Mouse (Mus musculus): ENCODE results near the gene Aqp8.

Gene Aqp8

DNA sequence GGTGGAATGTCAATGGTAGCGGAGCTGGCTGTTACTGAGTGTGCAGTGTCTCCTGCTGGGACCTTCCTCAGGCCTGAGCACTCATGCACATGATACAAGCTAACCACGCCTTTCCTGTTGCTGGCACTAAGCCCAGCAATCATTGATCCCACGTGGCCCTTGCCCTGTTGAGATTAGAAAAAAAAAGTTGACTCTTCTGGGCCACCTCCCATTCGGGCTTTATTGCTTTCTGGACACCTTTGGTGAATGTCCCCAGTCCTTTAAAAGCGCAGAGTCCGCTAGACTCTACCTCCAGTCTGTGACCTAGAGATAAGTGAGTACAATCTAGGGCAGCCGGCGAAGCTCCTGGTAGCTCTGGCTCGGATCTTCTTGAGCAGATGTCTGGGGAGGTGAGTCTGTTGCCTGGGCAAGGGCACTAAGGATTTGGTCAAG is at the start of gene Aqp8:
Aqp8 (plus strand) TSS at position 222 of the 432 bp plus-strand sequence.
- DNase-seq (ENCODE audit: low read depth): no peak

DNA sequence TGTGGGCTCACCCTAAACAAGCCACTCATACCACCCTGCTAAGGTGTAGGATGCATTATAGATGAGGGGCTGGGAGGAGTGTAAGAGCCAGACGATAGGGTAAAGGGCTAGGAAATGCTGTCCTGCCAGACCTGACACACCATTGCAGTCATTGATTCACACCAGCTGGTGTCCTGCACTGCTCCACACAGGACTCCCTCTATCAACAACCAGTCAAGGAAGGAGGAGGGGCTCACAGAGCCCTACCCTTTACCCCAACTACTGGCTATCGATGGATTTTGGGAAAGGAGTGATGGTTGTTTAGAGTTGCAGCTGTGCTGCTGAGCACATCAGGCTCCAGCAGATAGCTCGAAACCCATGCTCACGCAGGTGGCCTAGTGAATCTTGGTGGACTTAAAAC is 45.3 kb upstream of the Aqp8 start:
- no peak for DNase-seq (ENCODE audit: low read depth)

DNA sequence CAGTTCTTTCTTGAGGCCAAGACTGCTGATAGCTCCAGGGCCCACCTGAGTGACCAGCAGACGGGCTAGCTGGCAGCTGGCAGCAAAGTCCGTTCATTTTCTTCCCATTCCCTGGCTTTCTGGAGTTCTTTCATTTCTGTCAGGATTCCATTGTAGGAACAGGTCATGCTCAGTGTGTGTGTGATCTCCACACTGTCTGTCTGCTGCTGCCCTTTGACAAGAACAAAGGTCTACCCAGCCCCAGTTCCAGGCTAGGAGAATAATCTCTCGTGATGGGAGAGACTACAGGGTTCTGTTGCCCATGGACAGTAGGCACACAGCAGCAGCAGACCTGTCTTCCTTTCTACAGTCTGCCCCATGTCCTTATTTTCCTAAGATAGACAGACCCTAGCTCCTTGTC is 44.4 kb upstream of the Aqp8 start:
- no peak for DNase-seq (ENCODE audit: low read depth)

DNA sequence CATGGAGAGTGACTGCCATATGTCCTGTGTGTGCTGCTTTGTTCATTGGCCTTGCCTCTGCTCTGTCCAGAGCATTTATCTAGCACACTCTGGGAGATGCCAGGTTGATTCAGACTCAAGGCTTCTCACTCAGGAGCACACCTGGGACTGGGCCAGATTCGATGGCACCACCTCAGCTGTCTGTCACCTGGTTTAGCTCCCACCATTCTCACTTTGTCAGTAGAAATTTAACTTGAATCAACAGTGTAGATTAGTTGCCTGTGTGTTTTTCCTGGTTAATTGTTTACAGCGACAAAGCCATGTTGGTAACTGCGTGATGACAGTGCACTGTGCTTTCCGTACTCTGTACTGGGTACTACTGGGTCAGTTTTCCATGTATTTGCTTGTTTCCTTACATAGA is 42.1 kb upstream of the Aqp8 start:
- DNase-seq (ENCODE audit: low read depth): no peak

DNA sequence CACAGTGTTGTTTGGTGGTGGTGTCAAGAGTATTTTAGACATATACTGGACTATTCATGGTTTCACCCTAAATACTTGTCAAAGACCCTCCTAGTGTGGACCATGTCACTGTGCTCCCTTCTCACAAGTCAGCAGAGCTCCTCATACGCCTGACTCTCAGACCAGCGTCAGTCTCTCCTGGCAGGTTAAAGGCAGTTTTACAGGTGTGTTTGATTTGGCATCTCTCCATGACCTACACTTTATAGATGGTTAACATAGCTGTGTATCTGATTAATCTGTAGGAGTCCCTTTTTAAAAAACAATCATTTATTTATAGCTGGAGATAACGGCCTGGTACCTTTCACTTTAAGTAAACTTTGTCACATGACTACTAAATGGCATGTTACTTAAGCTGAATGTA is 40.1 kb upstream of the Aqp8 start:
- no peak for DNase-seq (ENCODE audit: low read depth)

DNA sequence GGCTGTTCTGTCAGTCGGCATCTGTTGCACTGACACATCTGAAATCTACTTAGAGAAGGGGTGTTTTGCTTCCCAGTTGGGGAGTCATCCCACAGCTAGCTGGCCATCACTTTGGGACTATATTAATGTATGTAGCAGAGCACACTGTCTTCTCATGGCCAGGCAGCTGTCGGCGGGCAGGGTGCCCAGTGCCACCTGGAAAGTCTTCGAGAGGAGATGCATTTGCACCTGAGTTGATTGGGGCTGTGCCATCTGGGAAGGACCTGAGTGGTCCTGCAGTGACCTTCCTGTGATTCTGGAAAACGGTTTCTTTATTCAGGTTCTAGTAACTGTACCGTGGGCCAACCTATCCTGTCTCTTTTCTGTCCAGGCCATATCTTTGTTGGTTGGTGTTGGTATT is 37.8 kb upstream of the Aqp8 start:
- DNase-seq (ENCODE audit: low read depth): no peak

DNA sequence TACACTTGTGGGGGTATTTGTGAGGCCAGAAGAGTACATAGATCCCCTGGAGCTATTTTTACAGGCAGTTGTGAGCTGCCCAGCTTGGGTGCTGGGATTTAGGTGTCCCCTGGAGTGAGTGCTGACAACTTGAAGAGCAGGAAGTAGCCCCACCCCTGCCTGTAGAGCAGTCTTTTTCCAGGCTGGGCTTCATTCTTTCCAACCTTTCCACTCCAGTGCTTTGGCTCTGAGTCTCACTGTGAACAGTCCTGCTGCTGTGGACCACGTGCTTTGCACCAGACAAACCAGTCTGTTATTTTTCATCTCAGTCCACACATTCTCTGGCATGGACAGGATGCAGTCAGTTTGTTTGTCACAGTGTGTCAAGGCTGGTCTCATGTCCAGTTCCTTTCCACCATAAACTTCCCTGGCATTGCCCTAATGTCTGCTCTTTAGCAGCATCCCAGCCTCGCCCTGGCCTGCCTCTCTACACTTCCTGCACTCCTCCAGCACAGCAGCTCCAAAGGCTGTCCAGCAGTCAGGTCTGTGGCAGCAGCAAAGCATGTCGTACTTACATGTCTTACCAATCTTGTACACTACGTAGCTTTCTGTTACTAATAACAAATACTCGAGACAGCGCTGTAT is 36.8 kb upstream of the Aqp8 start:
- no peak for DNase-seq (ENCODE audit: low read depth)

DNA sequence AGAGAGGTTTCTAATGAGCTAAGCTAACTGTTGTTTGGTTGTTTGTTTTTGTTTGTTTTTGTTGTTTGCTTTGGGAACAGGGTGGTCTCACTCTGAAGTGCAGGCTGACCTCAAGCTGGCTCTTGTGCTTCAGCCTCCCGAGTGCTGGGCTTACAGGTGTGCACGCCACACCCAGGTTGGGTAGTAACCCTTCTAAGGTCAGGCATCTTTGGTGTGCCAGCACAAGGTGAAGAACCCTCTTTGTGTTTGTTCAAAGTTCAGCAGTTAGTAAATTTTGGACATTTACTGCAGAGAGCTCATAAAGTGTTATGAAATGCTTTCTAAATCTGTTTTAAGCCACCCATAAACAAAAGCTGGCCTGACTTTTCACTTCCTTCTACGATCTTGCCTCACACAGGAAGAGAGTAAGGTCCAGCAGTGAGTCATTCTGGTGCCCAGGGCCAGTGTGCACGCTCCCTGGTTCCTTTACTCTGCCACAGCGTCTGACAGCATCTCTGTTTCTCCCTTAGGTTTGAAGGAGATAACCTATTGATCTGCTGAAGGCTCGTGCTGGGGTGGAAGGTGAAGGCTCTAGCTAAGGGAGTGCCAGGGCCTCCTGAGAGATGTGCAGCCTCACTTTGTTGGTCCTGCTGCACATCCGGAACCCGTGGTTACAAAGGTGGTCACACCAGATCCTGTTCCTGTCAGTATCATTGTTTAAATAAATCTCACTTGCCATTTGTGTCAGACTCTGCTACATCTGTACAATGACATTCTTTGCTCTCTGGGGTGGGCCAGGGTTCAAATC is 32.3 kb upstream of the Aqp8 start:
- DNase-seq (ENCODE audit: low read depth): no peak

DNA sequence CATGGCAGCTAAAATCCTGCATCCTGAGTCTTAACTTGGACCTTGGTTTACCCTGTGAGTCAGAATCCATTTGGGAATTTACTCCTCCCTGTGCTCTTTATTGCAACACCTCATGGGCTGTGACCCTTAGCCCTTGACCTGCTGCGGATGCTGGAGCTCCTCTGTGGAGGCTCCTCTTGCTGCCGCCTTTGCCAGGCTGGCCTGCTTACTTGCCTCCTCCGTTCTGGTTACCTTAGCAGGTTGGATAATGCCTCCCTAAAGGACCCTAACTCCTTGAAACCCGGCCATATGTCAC is 31.7 kb upstream of the Aqp8 start:
- no peak for DNase-seq (ENCODE audit: low read depth)

DNA sequence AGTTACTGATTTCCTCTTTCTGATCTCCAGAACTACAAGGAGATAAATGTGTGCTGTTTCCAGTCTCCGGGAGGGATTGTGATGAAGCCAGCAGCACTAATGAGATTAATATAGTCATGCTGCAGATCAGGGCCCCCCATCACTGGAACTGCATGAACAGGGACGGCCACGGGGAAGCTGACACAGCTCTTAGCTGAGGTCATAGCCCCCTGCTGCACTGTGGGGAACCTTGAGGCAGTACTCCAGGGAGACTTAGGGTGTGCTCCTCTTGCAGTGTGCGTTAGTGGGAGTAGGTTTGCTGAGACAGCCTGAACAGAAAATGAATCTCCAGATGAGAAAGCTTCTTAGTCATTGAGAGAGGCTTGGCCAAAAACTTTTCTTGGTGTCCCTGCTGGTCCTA is 30.9 kb upstream of the Aqp8 start:
- no peak for DNase-seq (ENCODE audit: low read depth)

DNA sequence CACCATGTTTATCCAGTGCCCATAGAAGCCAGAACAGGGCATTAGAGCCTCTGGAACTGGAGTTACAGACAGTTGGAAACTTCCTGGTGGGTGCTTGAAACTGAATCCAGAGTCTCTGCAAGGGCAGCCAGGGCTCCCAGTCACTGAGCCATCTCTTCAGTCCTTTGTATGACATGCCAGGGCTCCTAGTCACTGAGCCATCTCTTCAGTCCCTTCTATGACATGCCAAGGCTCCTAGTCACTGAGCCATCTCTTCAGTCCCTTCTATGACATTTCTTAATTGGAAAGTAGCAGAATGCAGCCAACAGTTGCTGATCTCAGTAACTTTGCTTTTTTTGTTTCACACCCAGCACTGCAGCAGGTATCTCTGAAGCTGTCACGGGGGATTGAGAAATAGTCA is 20.0 kb upstream of the Aqp8 start:
- DNase-seq (ENCODE audit: low read depth): no peak

DNA sequence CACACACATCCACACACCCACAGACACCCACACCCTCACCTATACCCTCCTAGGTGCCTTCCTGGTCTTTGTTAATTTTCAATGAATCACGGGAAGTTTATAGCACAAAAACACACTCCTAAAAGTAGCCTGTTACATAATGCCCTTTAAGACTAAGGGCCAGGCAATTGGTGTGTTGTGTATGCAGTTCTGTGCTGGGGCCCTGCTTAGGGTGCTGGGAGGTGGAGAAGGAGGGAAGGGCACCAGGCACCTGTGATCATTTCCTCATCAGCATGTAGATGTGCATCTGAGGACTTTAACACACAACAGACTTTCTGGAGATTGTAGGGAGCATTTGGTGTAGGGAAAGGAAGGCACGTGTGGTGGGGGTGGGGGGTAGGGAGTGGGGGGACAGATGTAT is 13.3 kb upstream of the Aqp8 start:
- no peak for DNase-seq (ENCODE audit: low read depth)

DNA sequence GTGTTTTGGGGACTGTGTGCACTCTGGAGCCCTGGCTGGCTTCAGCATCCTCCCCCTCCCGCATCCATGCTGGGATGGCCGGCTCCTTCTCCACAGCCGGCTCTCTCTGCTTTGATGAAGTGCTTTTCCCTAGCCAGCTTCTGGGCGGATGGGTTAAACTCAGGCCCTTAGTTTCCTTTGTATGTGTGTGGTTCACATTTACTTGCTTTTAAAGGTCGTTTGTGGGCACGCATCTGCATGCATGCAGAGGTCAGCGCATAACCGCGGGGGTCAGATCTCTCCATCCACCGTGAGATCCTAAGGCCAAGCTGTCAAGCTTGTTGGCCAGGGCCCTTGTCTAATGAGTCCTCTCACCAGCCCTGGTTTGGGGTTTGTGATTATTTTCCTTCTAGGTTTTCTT is 12.4 kb upstream of the Aqp8 start:
- no peak for DNase-seq (ENCODE audit: low read depth)

DNA sequence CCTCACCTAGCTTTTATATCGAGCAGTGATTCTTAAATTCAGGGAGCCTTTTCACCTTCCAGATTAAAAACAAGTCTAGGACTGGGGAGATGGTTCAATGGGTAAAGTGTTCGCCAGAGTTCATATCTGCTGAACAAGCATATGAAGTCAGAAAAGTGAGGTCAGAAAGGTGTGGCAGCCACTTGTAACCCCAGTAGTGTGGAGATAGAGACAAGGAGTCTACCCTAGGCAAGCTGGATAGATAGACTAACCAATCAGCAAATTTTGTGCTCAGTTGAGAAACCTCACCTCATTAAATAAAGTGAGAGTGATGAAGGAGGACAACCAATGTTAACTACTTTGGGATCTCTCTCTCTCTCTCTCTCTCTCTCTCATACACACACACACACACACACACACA is 11.6 kb upstream of the Aqp8 start:
- DNase-seq (ENCODE audit: low read depth): no peak

DNA sequence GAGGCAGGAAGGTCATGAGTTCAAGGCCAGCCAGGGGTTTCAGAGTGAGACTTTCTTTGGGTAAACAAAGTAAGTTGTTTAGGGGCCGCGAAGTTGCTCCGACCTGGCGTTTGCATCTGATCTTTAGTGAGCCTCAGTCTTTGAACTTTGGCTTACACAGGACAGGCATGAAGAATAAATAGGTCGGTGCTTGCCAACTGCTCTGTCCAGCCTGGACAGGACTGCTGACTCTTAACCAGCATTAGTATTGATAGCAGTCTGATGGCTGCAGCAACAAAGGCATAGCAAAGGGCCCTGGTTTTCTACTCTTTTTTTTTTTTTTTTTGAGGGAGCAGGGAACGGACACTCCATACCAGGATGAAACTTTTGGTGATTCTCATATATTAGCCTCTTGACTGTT is 9.5 kb upstream of the Aqp8 start:
- no peak for DNase-seq (ENCODE audit: low read depth)

DNA sequence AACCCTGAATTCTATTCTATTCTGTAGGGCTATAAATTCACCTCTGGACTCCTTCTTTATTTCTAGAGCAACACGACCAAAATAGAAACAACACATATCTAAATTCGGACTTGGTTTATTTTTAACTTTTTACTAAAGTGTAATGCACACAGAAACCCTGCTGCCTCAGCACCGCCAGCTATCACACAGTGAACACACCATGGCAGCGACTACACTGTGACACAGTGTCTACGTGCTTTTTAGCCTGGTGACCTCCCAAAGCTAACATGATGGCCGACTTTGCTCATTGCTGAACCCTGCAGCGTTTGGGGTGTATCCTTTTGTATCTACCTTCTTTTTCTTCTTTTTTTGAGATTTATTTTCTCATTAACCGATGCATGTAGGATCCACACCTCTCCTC is 9.0 kb upstream of the Aqp8 start:
- DNase-seq (ENCODE audit: low read depth): no peak

DNA sequence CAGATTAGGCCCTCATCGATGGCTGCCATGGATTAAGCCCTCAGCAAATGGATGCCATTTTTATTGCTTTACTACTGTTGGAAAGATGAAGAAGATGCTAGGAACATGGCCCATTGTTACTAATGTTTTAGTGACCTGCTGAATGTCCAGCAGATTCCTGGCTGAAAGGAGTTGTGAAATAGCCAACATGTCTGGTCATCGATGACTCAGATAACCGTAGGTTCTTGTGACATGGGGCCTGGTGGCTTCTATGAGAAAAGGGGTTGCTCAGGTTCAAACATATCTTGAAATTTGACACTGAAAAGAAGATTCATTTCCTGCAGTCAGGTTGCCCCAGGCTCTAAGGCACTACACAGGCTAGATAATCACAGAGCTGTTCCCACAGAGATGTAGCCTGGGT is 7.0 kb upstream of the Aqp8 start:
- DNase-seq (ENCODE audit: low read depth): no peak

DNA sequence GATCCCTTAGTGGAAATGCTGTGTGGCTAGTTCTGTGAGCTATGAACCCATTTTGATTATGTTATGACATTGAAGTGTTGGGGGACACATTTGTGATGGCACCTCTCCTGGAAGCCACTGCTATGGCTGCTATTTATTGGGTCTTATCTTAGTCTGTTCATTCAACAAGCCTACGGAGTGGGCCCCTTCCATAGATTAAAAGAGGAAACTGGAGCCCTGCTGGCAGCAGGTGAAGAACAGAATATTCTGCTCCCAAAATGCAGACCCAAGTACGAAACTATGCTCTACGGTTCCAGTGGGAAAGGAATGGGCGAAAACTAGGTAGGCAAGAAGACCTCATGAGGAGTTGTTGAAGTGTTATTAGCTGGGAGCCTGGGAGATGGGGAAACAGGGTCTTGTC is 3.8 kb upstream of the Aqp8 start:
- DNase-seq (ENCODE audit: low read depth): no peak

DNA sequence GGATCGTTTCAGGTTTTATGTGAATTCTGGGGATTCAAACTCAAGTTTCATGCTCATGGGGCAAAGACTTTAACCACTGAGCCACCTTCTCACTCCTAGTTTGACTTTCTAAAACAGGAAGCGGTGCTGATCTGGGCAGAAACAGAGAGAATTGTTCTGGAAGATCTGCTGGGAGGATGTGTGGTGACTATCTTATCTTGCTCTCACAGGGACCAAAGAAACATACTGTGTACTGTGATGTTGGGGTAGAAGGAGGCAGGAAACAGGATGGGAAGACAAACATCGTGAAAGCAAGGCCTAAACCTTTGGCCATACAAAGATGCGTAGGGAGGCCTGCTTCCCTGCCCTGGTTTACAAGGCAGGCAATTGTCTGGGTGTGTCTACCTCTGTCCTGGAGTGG is 2.8 kb upstream of the Aqp8 start:
- no peak for DNase-seq (ENCODE audit: low read depth)

DNA sequence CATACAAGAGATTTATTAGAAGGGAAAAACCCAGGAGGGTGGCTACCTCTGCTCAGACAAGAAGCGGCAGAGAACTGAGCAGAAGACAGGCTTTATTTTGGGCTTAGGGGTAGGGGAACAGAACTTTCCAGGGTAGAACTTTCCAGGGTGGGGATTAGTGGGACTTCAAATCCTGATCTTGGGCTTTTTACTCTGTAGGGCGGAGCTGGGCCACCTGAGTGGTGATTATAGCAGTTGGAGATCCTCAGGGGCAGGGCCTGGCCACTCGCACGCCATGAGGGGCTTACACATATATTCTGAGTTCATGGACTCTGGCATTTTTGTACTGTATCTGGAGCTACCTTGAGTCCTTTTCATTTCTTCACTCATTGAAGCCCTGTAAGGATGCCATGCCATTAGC is 775 bp upstream of the Aqp8 start:
- no peak for DNase-seq (ENCODE audit: low read depth)

DNA sequence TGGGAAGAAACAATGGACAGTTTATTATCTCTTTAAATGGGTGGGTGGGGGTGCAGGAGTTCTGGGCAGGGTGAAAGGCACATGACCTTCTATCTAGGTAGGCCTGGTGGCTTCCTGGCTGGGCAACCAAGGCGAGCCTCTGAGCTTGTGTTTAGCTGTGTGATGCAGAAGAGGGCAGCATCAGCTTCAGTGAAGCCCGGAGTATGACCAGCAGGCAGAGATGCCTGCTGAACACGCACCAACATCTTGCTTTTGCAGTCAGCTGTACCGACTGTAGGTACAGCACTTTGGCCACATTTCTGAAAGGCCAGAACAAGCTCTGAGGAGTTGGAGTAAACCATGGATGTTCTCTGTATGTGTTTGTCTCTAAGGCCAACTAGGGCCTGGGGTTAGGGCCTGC is 1.5 kb downstream of the Aqp8 start:
- no peak for DNase-seq (ENCODE audit: low read depth)

DNA sequence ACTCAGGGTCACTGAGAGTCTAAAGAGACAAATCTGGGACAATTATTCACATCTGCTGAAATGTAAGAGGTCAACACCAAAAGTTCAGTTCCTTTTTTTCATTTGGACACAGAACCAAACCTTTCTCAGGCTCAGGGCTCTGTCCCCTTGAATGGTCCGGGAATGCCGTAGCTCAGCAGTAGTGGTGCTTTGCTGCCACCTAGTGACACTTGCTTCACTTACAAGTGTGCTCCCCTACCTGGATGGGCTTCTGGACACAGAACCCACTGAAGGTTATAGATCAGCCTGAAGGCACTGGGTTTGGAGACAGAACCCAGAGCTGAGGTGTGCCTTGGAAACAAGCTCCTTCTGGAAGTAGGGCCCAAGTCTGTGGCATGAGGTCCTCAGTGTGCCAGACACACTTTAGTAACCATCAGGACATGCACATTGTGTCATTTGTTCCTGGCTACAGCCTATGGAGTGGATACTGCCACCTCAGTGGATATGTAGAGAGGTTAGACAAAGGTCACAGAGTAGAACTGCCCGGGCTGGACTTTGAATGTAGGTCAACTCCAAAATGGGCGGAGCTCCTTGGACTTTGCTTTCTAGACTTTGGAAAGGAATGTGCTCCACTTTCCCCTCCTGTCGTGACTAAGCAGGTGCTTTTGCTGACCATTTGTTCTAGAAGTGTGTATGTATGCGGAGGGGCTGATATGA is 3.7 kb downstream of the Aqp8 start:
- DNase-seq (ENCODE audit: low read depth): peak; percentile 59

DNA sequence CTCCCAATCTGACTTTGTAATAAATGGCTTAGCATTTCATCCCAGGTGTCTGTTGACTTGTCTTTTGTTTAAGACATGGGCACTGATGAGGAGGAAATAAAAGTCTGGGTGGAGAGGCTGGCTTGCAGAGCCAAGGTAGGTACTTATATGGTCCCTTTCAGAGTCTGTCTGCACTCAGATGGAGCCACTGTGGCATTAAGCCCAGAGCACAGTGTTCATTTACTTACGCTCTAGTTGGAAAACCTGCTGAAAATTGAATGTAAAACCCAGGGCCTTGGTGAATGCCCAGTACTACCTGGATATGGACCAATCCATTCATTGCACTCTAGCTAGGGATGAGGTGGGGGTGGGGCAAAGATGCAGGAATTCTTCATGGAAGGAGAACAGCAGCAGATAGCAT is 5.9 kb downstream of the Aqp8 start:
- DNase-seq (ENCODE audit: low read depth): no peak

DNA sequence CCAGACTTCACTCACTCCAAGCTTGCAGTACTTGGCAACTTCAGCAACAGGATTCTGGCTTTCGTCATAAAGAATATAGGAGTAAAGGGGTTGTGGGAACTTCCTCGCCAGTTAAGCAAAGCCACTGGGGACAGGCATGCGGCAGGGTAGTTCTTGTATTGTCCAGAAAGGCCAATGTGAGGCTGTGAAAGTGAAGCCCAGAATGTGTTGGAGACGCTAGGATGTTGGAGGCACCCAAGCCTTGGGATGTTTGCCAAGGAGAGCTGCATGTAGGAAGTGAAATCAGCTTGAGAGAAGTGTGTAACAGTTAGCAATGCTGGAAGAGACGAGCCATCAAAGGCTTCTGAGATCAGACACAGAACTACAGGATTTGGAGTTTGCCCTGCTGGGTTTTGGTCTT is 25.6 kb downstream of the Aqp8 start:
- no peak for DNase-seq (ENCODE audit: low read depth)

Data from naive thymus-derived CD4-positive, alpha-beta T cell, adult 2 months (primary cell).